In genomic region chr5:124350350-124350749, GRCm38 (mm10) we compare ENCODE assay signal across 8 mouse cellular contexts. TPM values are rescaled to one million over a fixed set of nuclear protein-coding genes. Genes with fewer than 3 reads are reported as not detected.
DNase-seq lines count a peak whose midpoint lies in the region; ATAC-seq and TF ChIP-seq lines count a peak whose summit lies in the region.

No protein-coding gene starts in this region.

- H3K4me2 ChIP-seq in limb, embryonic 15.5 days = peak overlapping the region; percentile 76; the same call in 1 of the 2 replicates
- no peak overlapping the region for H3K4me2 ChIP-seq in liver, postnatal 0 days (ENCODE audit: low read depth, low read length)

- TF ChIP-seq EP300 in liver, postnatal 0 days (IDR thresholded peaks at IDR 0.05; ENCODE audit: low read depth) = no peak

- DNase-seq in cerebellum, postnatal 10 days = peak; percentile 57 to 63
- no peak for DNase-seq in cerebellum, adult 9-11 months
- DNase-seq in spleen, adult 2 months (ENCODE audit: low read depth in 1 of 2, low spot score in 2 of 2) = no peak
- DNase-seq in spleen, adult 12 weeks (ENCODE audit: low spot score) = no peak
- DNase-seq in gastrocnemius, adult 8-10 months (ENCODE audit: low spot score in 2 of 2) = no peak
- no peak for DNase-seq in liver, postnatal 0 days

- no peak overlapping the region for H3K9ac ChIP-seq in limb, embryonic 15.5 days
- H3K9ac ChIP-seq in liver, postnatal 0 days (replicated peaks) = no peak overlapping the region

- no peaks in the 10 kb centered on the region for H3K9me3 ChIP-seq in limb, embryonic 15.5 days
- H3K9me3 ChIP-seq in liver, postnatal 0 days (ENCODE audit: low read length) = no peaks in the 10 kb centered on the region

- TF ChIP-seq CTCF in spleen, adult 2 months (IDR thresholded peaks at IDR 0.05; ENCODE audit: extremely low read depth, insufficient read depth, insufficient read length, insufficient replicate concordance) = no peak
- no peak for TF ChIP-seq CTCF in liver, postnatal 0 days (IDR thresholded peaks at IDR 0.05; ENCODE audit: low read depth)

- H3K36me3 ChIP-seq in spleen, adult 2 months (ENCODE audit: control insufficient read depth, insufficient read depth, low read length) = peaks cover 19% of the 10 kb centered on the region
- H3K36me3 ChIP-seq in limb, embryonic 15.5 days = peaks cover 33% of the 10 kb centered on the region
- peaks cover 29% of the 10 kb centered on the region for H3K36me3 ChIP-seq in liver, postnatal 0 days (replicated peaks; ENCODE audit: insufficient read depth, low read length)

- WGBS in spleen, adult 2 months = 66% methylated on average over 2 of the region's 2 CpGs
- WGBS in limb, embryonic 15.5 days = 72% methylated on average over 2 of the region's 2 CpGs
- WGBS in liver, postnatal 0 days (ENCODE audit: insufficient replicate concordance) = 93% methylated on average over 2 of the region's 2 CpGs

- H3K4me1 ChIP-seq in spleen, adult 2 months (ENCODE audit: control insufficient read depth, insufficient read depth, insufficient read length) = peaks cover 28% of the 10 kb centered on the region
- H3K4me1 ChIP-seq in limb, embryonic 15.5 days = peaks cover 28% of the 10 kb centered on the region
- peaks cover 28% of the 10 kb centered on the region for H3K4me1 ChIP-seq in liver, postnatal 0 days (ENCODE audit: insufficient read depth)

- H3K4me3 ChIP-seq in spleen, adult 2 months (ENCODE audit: extremely low read depth, insufficient read depth, insufficient read length) = no peak overlapping the region
- H3K4me3 ChIP-seq in limb, embryonic 15.5 days = no peak overlapping the region
- no peak overlapping the region for H3K4me3 ChIP-seq in liver, postnatal 0 days (ENCODE audit: low read depth, low read length)

- TF ChIP-seq POLR2A in spleen, adult 2 months (IDR thresholded peaks at IDR 0.05; ENCODE audit: low read depth, low read length) = no peak

- H3K27me3 ChIP-seq in spleen, adult 2 months (ENCODE audit: control insufficient read depth, insufficient read depth, low read length) = no peaks in the 10 kb centered on the region
- no peaks in the 10 kb centered on the region for H3K27me3 ChIP-seq in limb, embryonic 15.5 days
- H3K27me3 ChIP-seq in liver, postnatal 0 days (ENCODE audit: insufficient read depth, low read length) = no peaks in the 10 kb centered on the region

- H3K27ac ChIP-seq in spleen, adult 2 months (ENCODE audit: insufficient read depth, low read length) = 0 out of 2 replicates have a peak overlapping the region, but pooled peaks have one; percentile 8
- H3K27ac ChIP-seq in limb, embryonic 15.5 days = peak overlapping the region; percentile 98
- no peak overlapping the region for H3K27ac ChIP-seq in liver, postnatal 0 days (ENCODE audit: low read depth)

- no peak for ATAC-seq in limb, embryonic 15.5 days (ENCODE audit: insufficient number of reproducible peaks, low FRiP score, low TSS enrichment, low read depth)
- ATAC-seq in erythroid progenitor cell, adult 5-6 weeks (replicated peaks; ENCODE audit: low FRiP score, poor library complexity, severe bottlenecking) = no peak
- ATAC-seq in liver, postnatal 0 days = no peak

RNA-seq across cellular contexts. Expression of gene Cdk2ap1, which starts 12.5 kb away (rescaled TPM):
- 60.4 and 69.3 TPM in 2 replicates for polyA plus RNA-seq in spleen, adult 2 months (2012; rRNA removed)
- 37.7 and 49.2 TPM in 2 replicates for polyA plus RNA-seq in limb, embryonic 15.5 days (2015; fragmentation: Nextera tagmentation; extraction: Ambion mirVana)
- total RNA-seq in erythroid progenitor cell, adult 5-6 weeks (2015; ENCODE audit: low replicate concordance) = 80.5 and 89.0 TPM in 2 replicates
- total RNA-seq in erythroid progenitor cell, adult 5-6 weeks (2017; ENCODE audit: low replicate concordance) = 70.8 and 92.4 TPM in 2 replicates
- total RNA-seq in gastrocnemius, adult 8-10 months (2022) = 100 to 1,000 TPM; 151 to 169 (median 168) TPM
- polyA plus RNA-seq in liver, postnatal 0 days (2015; fragmentation: Nextera tagmentation; extraction: Ambion mirVana) = 31.7 and 44.7 TPM in 2 replicates

RNA-seq across cellular contexts. Expression of gene 2810006K23Rik, which starts 22.5 kb away (rescaled TPM):
- polyA plus RNA-seq in spleen, adult 2 months (2012; rRNA removed) = 2.7 and 4.2 TPM in 2 replicates
- 15.2 and 15.9 TPM in 2 replicates for polyA plus RNA-seq in limb, embryonic 15.5 days (2015; fragmentation: Nextera tagmentation; extraction: Ambion mirVana)
- total RNA-seq in erythroid progenitor cell, adult 5-6 weeks (2015; ENCODE audit: low replicate concordance) = 2.9 and 8.4 TPM in 2 replicates
- total RNA-seq in erythroid progenitor cell, adult 5-6 weeks (2017; ENCODE audit: low replicate concordance) = 5.1 and 6.2 TPM in 2 replicates
- 1 to 10 TPM; 6.4 to 7.5 (median 7.0) TPM for total RNA-seq in gastrocnemius, adult 8-10 months (2022)
- 4.5 and 4.9 TPM in 2 replicates for polyA plus RNA-seq in liver, postnatal 0 days (2015; fragmentation: Nextera tagmentation; extraction: Ambion mirVana)

RNA-seq across cellular contexts. Expression of gene Mphosph9, which starts 22.6 kb away (rescaled TPM):
- polyA plus RNA-seq in spleen, adult 2 months (2012; rRNA removed) = 3.8 and 4.4 TPM in 2 replicates
- 6.7 and 8.2 TPM in 2 replicates for polyA plus RNA-seq in limb, embryonic 15.5 days (2015; fragmentation: Nextera tagmentation; extraction: Ambion mirVana)
- total RNA-seq in erythroid progenitor cell, adult 5-6 weeks (2015; ENCODE audit: low replicate concordance) = 39.0 and 47.6 TPM in 2 replicates
- total RNA-seq in erythroid progenitor cell, adult 5-6 weeks (2017; ENCODE audit: low replicate concordance) = 54.2 and 56.6 TPM in 2 replicates
- total RNA-seq in gastrocnemius, adult 8-10 months (2022) = 1 to 10 TPM; 2.0 to 3.1 (median 2.6) TPM
- polyA plus RNA-seq in liver, postnatal 0 days (2015; fragmentation: Nextera tagmentation; extraction: Ambion mirVana) = 2.6 and 3.0 TPM in 2 replicates

Comparison
In these comparisons a context has a peak if more than half of its experiments do, and no peak if none do; other contexts are left out.
1. DNase-seq: peak in cerebellum, postnatal 10 days (2 of 2); none in cerebellum, adult 9-11 months (single experiment), spleen, adult 2 months (0 of 2), spleen, adult 12 weeks (single experiment), gastrocnemius, adult 8-10 months (0 of 2) and liver, postnatal 0 days (single experiment).